Mouse (Mus musculus): ENCODE data around the gene Gm10570.

DNA sequence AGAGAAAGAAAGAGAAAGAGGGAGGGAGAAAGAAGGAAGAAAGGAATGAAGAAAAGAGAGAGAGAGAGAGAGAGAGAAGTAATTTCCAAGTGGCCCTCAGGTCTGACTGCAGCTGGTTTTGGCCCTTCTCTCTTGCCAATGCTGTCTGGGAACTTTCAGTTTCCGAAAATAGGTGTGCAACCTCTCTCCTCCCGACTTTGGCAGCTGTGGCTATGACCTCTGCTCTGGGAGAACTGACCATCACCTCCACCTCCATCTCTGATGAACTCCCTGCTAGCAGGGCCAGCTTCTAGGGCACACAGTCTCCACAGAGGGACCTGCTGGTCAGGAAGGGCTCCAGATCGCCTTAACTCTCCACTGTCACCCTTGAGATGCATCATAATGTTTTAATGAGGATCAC lies 21.9 kb downstream of the Gm10570 start:
- TF ChIP-seq POLR2A (IDR thresholded peaks at IDR 0.05; ENCODE audit: low read depth, low read length) (no peak), CTCF (IDR thresholded peaks at IDR 0.05; ENCODE audit: borderline replicate concordance, insufficient read depth, low read length) (no peak)

Data from embryonic fibroblast, embryonic 13.5 days (primary cell).